Mouse (Mus musculus): ENCODE measurements around the gene Klre1.

DNA sequence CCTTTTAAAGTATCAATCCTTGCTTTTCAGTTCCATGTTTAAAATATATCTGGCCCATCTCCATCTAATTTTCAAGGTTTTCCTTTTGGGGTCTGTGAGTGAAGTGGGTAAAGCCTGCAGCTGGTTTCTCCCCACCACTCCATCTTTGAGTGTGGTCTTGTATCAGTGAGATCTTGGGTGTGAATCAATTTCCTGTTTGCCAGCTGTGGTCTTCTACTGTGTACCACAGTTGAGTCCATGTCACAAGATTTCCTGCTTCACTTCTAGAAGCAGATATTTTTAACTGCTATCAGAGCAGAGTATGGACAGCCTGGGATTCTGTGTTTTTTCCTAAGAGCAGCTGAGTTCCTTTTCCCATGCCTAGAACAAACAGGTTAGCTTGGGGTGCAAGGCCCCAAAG, 30.7 kb downstream of the Klre1 start:
- TF ChIP-seq CTCF (IDR thresholded peaks at IDR 0.05; ENCODE audit: low read depth, low read length) (no peak), POLR2A (IDR thresholded peaks at IDR 0.05; ENCODE audit: extremely low read depth, insufficient read depth, low read length) (no peak)
